Mouse (Mus musculus): ENCODE measurements at regions not wholly inside any gene's neighbourhood (a gene's known extent, or its start where the extent isn't known, plus 50 kb on each side); places are given as distances from the start of the nearest gene placed in this dataset.

DNA sequence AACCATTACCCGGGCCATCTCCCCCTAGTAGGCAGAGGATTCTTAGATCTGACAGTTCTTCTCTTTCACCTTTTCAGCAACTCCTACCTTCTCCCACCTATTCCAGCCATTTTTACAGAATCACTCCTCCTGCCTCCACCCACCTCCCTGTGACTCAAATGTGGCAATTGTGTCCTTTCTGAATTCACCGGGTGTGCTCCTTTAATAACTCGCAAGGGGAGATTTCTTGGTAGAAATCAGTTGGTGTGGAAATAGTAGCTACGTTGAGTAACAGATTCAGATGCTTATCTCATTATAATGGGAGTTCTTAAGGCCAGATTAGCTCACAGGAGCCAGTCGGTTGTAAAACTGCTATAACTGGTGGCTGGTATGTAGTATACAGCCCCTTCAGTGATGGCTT, 92.4 kb upstream of the Spdye4c start:
- Histone ChIP-seq H3K9ac (ENCODE audit: insufficient read depth, low read depth) (no peak overlapping the region), H3K4me1 (ENCODE audit: control insufficient read depth in 1 of 2, insufficient read depth in 2 of 2) (peaks cover 2 to 23% of the 10 kb centered on the region in 2 experiments; a peak in 2 of 4 replicates), H3K9me3 (replicated peaks; ENCODE audit: low read length) (peaks cover 5% of the 10 kb centered on the region), H3K4me3 (replicated peaks in 1 of 3; ENCODE audit: low read depth in 2 of 3, low read length in 2 of 3, poor library complexity in 1 of 3) (no peak overlapping the region), H3K27me3 (replicated peaks) (no peaks in the 10 kb centered on the region), H3K36me3 (replicated peaks in 1 of 2; ENCODE audit: control insufficient read depth in 1 of 2, insufficient read depth in 1 of 2, low read length in 1 of 2) (no peaks in the 10 kb centered on the region), H3K27ac (ENCODE audit: insufficient read depth, low read depth) (no peak overlapping the region), H3K4me2 (ENCODE audit: insufficient read depth, low read depth, poor library complexity, severe bottlenecking) (no peak overlapping the region), H3K79me2 (replicated peaks; ENCODE audit: control insufficient read depth, extremely low read depth, insufficient read depth, poor library complexity, severe bottlenecking) (no peaks in the 10 kb centered on the region)
- DNase-seq (ENCODE audit: extremely low read depth), result no peak
- TF ChIP-seq PAX5 (IDR thresholded peaks at IDR 0.05; ENCODE audit: low read length) (no peak), MAZ (IDR thresholded peaks at IDR 0.05; ENCODE audit: low read depth, low read length) (no peak), ELF1 (IDR thresholded peaks at IDR 0.05; ENCODE audit: low read depth, low read length) (no peak), ZC3H11A (IDR thresholded peaks at IDR 0.05; ENCODE audit: low read depth, low read length) (no peak), JUN (IDR thresholded peaks at IDR 0.05; ENCODE audit: insufficient read depth, low read depth, low read length) (no peak)
- in situ Hi-C loops (cut with MboI; ENCODE audit: low pct_ligation_motif_present, low pct_unique_long_range_greater_than_20kb, low sequenced_read_pairs) (no loop called here), dilution Hi-C loops (cut with MboI; ENCODE audit: extremely low pct_ligation_motif_present, extremely low pct_unique_long_range_greater_than_20kb, low sequenced_read_pairs) (no loop called here)

DNA sequence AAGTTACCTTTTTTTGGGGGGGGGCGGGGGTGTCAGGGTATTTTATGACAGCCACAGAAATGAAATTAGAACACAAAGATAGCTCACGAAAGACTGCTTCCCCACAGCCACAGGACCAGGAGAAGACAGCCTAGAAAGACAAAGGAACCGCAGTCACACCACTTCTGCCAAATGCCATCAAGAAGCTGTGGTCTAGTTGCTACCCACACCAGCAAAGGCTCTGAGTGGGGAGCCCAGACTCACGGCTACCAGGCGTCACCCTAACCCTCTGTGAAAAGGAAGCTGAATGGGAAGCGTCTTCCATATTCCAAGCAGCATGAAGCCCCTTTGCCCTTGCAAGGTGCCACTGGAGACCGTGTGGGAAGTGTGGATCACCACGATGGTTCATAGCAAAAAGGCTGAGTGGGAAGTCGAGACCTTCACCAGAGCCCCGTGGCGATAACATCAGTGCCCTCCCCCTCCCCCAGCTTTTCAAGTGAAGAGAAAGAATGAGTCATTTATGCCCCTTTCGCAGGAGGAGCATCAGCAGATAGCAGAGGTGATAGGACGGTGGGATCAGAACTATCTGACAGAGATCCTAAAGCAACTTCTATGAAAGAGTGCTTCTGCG, 91.3 kb upstream of the Spdye4c start:
- in situ Hi-C loops (cut with MboI; ENCODE audit: low pct_ligation_motif_present, low pct_unique_long_range_greater_than_20kb, low sequenced_read_pairs), result no loop called here
- dilution Hi-C loops (cut with MboI; ENCODE audit: extremely low pct_ligation_motif_present, extremely low pct_unique_long_range_greater_than_20kb, low sequenced_read_pairs), result no loop called here
- peaks cover 2 to 20% of the 10 kb centered on the region in 2 experiments; a peak in 2 of 4 replicates for H3K4me1 ChIP-seq (ENCODE audit: control insufficient read depth in 1 of 2, insufficient read depth in 2 of 2)

DNA sequence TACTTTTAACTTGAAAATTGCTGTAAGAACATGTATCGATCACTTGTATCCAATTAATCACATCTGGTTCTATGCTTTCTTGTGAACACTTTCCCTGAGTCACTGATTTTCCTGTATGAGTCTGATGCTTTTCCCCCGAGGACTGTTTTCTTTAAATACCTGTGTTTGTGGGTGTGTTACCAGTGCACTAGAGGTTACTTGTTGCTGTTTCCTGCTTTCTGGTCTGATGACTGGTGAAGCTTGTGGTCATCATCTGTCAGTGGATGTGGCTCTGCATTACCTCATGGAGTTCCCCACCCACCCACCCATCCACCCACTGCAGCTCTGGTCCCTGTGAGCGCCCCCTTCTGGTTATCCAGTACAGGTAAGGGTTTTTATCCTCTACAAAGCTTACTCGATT, 88.3 kb upstream of the Spdye4c start:
- no peak overlapping the region for H3K9ac ChIP-seq (ENCODE audit: insufficient read depth, low read depth)
- TF ChIP-seq ETS1 (conservative IDR thresholded peaks at IDR 0.05; ENCODE audit: low read depth, low read length) (peak; percentile 79), GABPA (IDR thresholded peaks at IDR 0.05; ENCODE audit: insufficient replicate concordance, low read depth, low read length) (no peak), JUND (conservative IDR thresholded peaks at IDR 0.05; ENCODE audit: low read depth, low read length) (no peak), EP300 (IDR thresholded peaks at IDR 0.05; ENCODE audit: low read length) (peak; percentile 39; the same call in 1 of the 2 replicates), CTCF (conservative IDR thresholded peaks at IDR 0.05 in 1 of 2, IDR thresholded peaks at IDR 0.05 in 1 of 2; ENCODE audit: low read depth in 2 of 2, low read length in 2 of 2) (peak in 1 of 2 experiments; percentile 35; a peak in 2 of 4 replicates), ZMIZ1 (IDR thresholded peaks at IDR 0.05; ENCODE audit: low read depth, low read length) (no peak), IRF4 (IDR thresholded peaks at IDR 0.05; ENCODE audit: low read depth, low read length) (no peak), KAT2A (IDR thresholded peaks at IDR 0.05; ENCODE audit: insufficient replicate concordance, low read length) (no peak), POLR2A (IDR thresholded peaks at IDR 0.05; ENCODE audit: low read depth, low read length) (no peak), MXI1 (IDR thresholded peaks at IDR 0.05; ENCODE audit: low read depth, low read length) (no peak), MEF2A (IDR thresholded peaks at IDR 0.05; ENCODE audit: borderline replicate concordance, low read depth, low read length) (no peak), BHLHE40 (IDR thresholded peaks at IDR 0.05; ENCODE audit: low read depth, low read length) (peak; percentile 43), MAX (IDR thresholded peaks at IDR 0.05; ENCODE audit: low read length) (no peak), POLR2AphosphoS2 (IDR thresholded peaks at IDR 0.05; ENCODE audit: low read depth, low read length) (no peak), ZC3H11A (IDR thresholded peaks at IDR 0.05; ENCODE audit: low read depth, low read length) (no peak), JUN (IDR thresholded peaks at IDR 0.05; ENCODE audit: insufficient read depth, low read depth, low read length) (no peak), ZNF384 (IDR thresholded peaks at IDR 0.05; ENCODE audit: low read depth, low read length) (no peak), ZKSCAN1 (IDR thresholded peaks at IDR 0.05; ENCODE audit: borderline replicate concordance, low read depth, low read length) (no peak)
- H3K27me3 ChIP-seq (replicated peaks), result no peaks in the 10 kb centered on the region
- dilution Hi-C loops (cut with MboI; ENCODE audit: extremely low pct_ligation_motif_present, extremely low pct_unique_long_range_greater_than_20kb, low sequenced_read_pairs), result no loop called here
- peak; percentile 48 for DNase-seq (ENCODE audit: extremely low read depth)
- H3K79me2 ChIP-seq (replicated peaks; ENCODE audit: control insufficient read depth, extremely low read depth, insufficient read depth, poor library complexity, severe bottlenecking), result no peaks in the 10 kb centered on the region
- no peak overlapping the region for H3K4me2 ChIP-seq (ENCODE audit: insufficient read depth, low read depth, poor library complexity, severe bottlenecking)
- in situ Hi-C loops (cut with MboI; ENCODE audit: low pct_ligation_motif_present, low pct_unique_long_range_greater_than_20kb, low sequenced_read_pairs), result no loop called here
- H3K4me3 ChIP-seq (replicated peaks in 1 of 3; ENCODE audit: low read depth in 2 of 3, low read length in 2 of 3, poor library complexity in 1 of 3), result no peak overlapping the region
- no peak overlapping the region for H3K27ac ChIP-seq (ENCODE audit: insufficient read depth, low read depth)
- peaks cover 18% of the 10 kb centered on the region for H3K9me3 ChIP-seq (replicated peaks; ENCODE audit: low read length)
- H3K36me3 ChIP-seq (replicated peaks in 1 of 2; ENCODE audit: control insufficient read depth in 1 of 2, insufficient read depth in 1 of 2, low read length in 1 of 2), result no peaks in the 10 kb centered on the region
- H3K4me1 ChIP-seq (ENCODE audit: control insufficient read depth in 1 of 2, insufficient read depth in 2 of 2), result peaks cover 2 to 20% of the 10 kb centered on the region in 2 experiments; a peak in 2 of 4 replicates

More for the DNA sequence above, 91.3 kb upstream of the Spdye4c start:
- no peak for DNase-seq (ENCODE audit: extremely low read depth)
- H3K27me3 ChIP-seq (replicated peaks), result no peaks in the 10 kb centered on the region
- no peak overlapping the region for H3K4me3 ChIP-seq (replicated peaks in 1 of 3; ENCODE audit: low read depth in 2 of 3, low read length in 2 of 3, poor library complexity in 1 of 3)
- H3K27ac ChIP-seq (ENCODE audit: insufficient read depth, low read depth), result no peak overlapping the region
- TF ChIP-seq GABPA (IDR thresholded peaks at IDR 0.05; ENCODE audit: insufficient replicate concordance, low read depth, low read length) (no peak), PAX5 (IDR thresholded peaks at IDR 0.05; ENCODE audit: low read length) (no peak), RAD21 (IDR thresholded peaks at IDR 0.05; ENCODE audit: low read depth, low read length) (no peak), TCF12 (IDR thresholded peaks at IDR 0.05; ENCODE audit: low read depth, low read length) (no peak), JUND (conservative IDR thresholded peaks at IDR 0.05; ENCODE audit: low read depth, low read length) (peak; percentile 43), IRF4 (IDR thresholded peaks at IDR 0.05; ENCODE audit: low read depth, low read length) (0 out of 2 replicates have a peak, but pooled peaks have one; percentile 15), CTCF (conservative IDR thresholded peaks at IDR 0.05 in 1 of 2, IDR thresholded peaks at IDR 0.05 in 1 of 2; ENCODE audit: low read depth in 2 of 2, low read length in 2 of 2) (no peak), ZMIZ1 (IDR thresholded peaks at IDR 0.05; ENCODE audit: low read depth, low read length) (no peak), CHD2 (IDR thresholded peaks at IDR 0.05; ENCODE audit: low read length) (0 out of 2 replicates have a peak, but pooled peaks have one; percentile 29), EP300 (IDR thresholded peaks at IDR 0.05; ENCODE audit: low read length) (0 out of 2 replicates have a peak, but pooled peaks have one; percentile 28)
- H3K9ac ChIP-seq (ENCODE audit: insufficient read depth, low read depth), result no peak overlapping the region
- no peaks in the 10 kb centered on the region for H3K36me3 ChIP-seq (replicated peaks in 1 of 2; ENCODE audit: control insufficient read depth in 1 of 2, insufficient read depth in 1 of 2, low read length in 1 of 2)
- no peaks in the 10 kb centered on the region for H3K79me2 ChIP-seq (replicated peaks; ENCODE audit: control insufficient read depth, extremely low read depth, insufficient read depth, poor library complexity, severe bottlenecking)
- peaks cover 6% of the 10 kb centered on the region for H3K9me3 ChIP-seq (replicated peaks; ENCODE audit: low read length)
- H3K4me2 ChIP-seq (ENCODE audit: insufficient read depth, low read depth, poor library complexity, severe bottlenecking), result no peak overlapping the region

All from CH12.LX (cell line).